Mouse (Mus musculus): ENCODE data around the gene Stk35. TPM values are rescaled to one million over a fixed set of nuclear protein-coding genes. Genes with fewer than 3 reads are reported as not detected.

Gene Stk35
- polyA plus RNA-seq, 1 experiment, result 6.9 TPM

- Histone ChIP-seq H3K27ac (replicated peaks; ENCODE audit: low read depth, low read length) (no peak overlapping the region), H3K4me3 (ENCODE audit: insufficient read depth, low read depth, low read length) (no peak overlapping the region), H3K4me1 (ENCODE audit: control insufficient read depth, insufficient read depth, insufficient read length, low read length) (no peaks in the 10 kb centered on the region)
Measured at GRCm38 (mm10) chr2:129869151-129869550, 68.8 kb downstream of the Stk35 start.

GRCm38 (mm10) chr2:129871246-129871645 lies 70.9 kb downstream of the Stk35 start:
- Histone ChIP-seq H3K4me3 (ENCODE audit: insufficient read depth, low read depth, low read length) (no peak overlapping the region), H3K27ac (replicated peaks; ENCODE audit: low read depth, low read length) (no peak overlapping the region), H3K4me1 (ENCODE audit: control insufficient read depth, insufficient read depth, insufficient read length, low read length) (no peaks in the 10 kb centered on the region)

- no peak overlapping the region for H3K27ac ChIP-seq (replicated peaks; ENCODE audit: low read depth, low read length)
- no peak overlapping the region for H3K4me3 ChIP-seq (ENCODE audit: insufficient read depth, low read depth, low read length)
- H3K4me1 ChIP-seq (ENCODE audit: control insufficient read depth, insufficient read depth, insufficient read length, low read length), result no peaks in the 10 kb centered on the region
Measured at GRCm38 (mm10) chr2:129872071-129872470, 71.8 kb downstream of the Stk35 start.

- no peak overlapping the region for H3K27ac ChIP-seq (replicated peaks; ENCODE audit: low read depth, low read length)
- no peaks in the 10 kb centered on the region for H3K4me1 ChIP-seq (ENCODE audit: control insufficient read depth, insufficient read depth, insufficient read length, low read length)
- H3K4me3 ChIP-seq (ENCODE audit: insufficient read depth, low read depth, low read length), result no peak overlapping the region
Measured at GRCm38 (mm10) chr2:129873489-129873888, 73.2 kb downstream of the Stk35 start.

- Histone ChIP-seq H3K27ac (replicated peaks; ENCODE audit: low read depth, low read length) (no peak overlapping the region), H3K4me3 (ENCODE audit: insufficient read depth, low read depth, low read length) (no peak overlapping the region), H3K4me1 (ENCODE audit: control insufficient read depth, insufficient read depth, insufficient read length, low read length) (no peaks in the 10 kb centered on the region)
Measured at GRCm38 (mm10) chr2:129874084-129874483, 73.8 kb downstream of the Stk35 start.

GRCm38 (mm10) chr2:129874509-129875095 lies 74.3 kb downstream of the Stk35 start:
- Histone ChIP-seq H3K27ac (replicated peaks; ENCODE audit: low read depth, low read length) (no peak overlapping the region), H3K4me1 (ENCODE audit: control insufficient read depth, insufficient read depth, insufficient read length, low read length) (no peaks in the 10 kb centered on the region), H3K4me3 (ENCODE audit: insufficient read depth, low read depth, low read length) (no peak overlapping the region)

GRCm38 (mm10) chr2:129876935-129877334 lies 76.6 kb downstream of the Stk35 start:
- Histone ChIP-seq H3K4me1 (ENCODE audit: control insufficient read depth, insufficient read depth, insufficient read length, low read length) (no peaks in the 10 kb centered on the region), H3K4me3 (ENCODE audit: insufficient read depth, low read depth, low read length) (no peak overlapping the region), H3K27ac (replicated peaks; ENCODE audit: low read depth, low read length) (no peak overlapping the region)

- Histone ChIP-seq H3K4me3 (ENCODE audit: insufficient read depth, low read depth, low read length) (no peak overlapping the region), H3K27ac (replicated peaks; ENCODE audit: low read depth, low read length) (no peak overlapping the region), H3K4me1 (ENCODE audit: control insufficient read depth, insufficient read depth, insufficient read length, low read length) (no peaks in the 10 kb centered on the region)
Measured at GRCm38 (mm10) chr2:129879817-129880216, 79.5 kb downstream of the Stk35 start.

GRCm38 (mm10) chr2:129880226-129880625 lies 79.9 kb downstream of the Stk35 start:
- Histone ChIP-seq H3K27ac (replicated peaks; ENCODE audit: low read depth, low read length) (no peak overlapping the region), H3K4me1 (ENCODE audit: control insufficient read depth, insufficient read depth, insufficient read length, low read length) (no peaks in the 10 kb centered on the region)

GRCm38 (mm10) chr2:129881886-129882285 lies 81.6 kb downstream of the Stk35 start:
- Histone ChIP-seq H3K4me3 (ENCODE audit: insufficient read depth, low read depth, low read length) (no peak overlapping the region), H3K27ac (replicated peaks; ENCODE audit: low read depth, low read length) (no peak overlapping the region), H3K4me1 (ENCODE audit: control insufficient read depth, insufficient read depth, insufficient read length, low read length) (no peaks in the 10 kb centered on the region)

More at GRCm38 (mm10) chr2:129880226-129880625, 79.9 kb downstream of the Stk35 start:
- no peak overlapping the region for H3K4me3 ChIP-seq (ENCODE audit: insufficient read depth, low read depth, low read length)

Other genes starting within 250 kb of the Stk35 start
- gene Sirpa, start 207.7 kb upstream of the Stk35 start, polyA plus RNA-seq (2012; ENCODE audit: insufficient read depth, insufficient read length, missing spikeins), result 10.9 and 11.9 TPM in 2 replicates
- not detected in 2 replicates for gene Pdyn, start 100.7 kb upstream of the Stk35 start, polyA plus RNA-seq (2012; ENCODE audit: insufficient read depth, insufficient read length, missing spikeins)
- gene Tgm3, start 211.8 kb downstream of the Stk35 start, polyA plus RNA-seq (2012; ENCODE audit: insufficient read depth, insufficient read length, missing spikeins), result not detected in 2 replicates